Mouse (Mus musculus) lung, embryonic 15.5 days (tissue): ENCODE measurements around the gene Mark3. TPM values are rescaled to one million over a fixed set of nuclear protein-coding genes. Genes with fewer than 3 reads are reported as not detected.

Source experiments
- ATAC-seq: fragments of 200-750 bp; cut with Nextera tagmentation; 2 replicates; pipeline ENCODE4 v1.8.0; 2017; ENCODE audit warnings: moderate number of reproducible peaks, borderline replicate concordance; ENCODE audit not compliant: low FRiP score, low TSS enrichment; ENCODE audit errors: extremely low read depth
- H3K27ac ChIP-seq: fragments of 300-500 bp; sonication (generic); 2 replicates; pipeline ENCODE4 v1.5.1; 2015; ENCODE audit warnings: moderate library complexity, mild to moderate bottlenecking, inconsistent platforms
- H3K27me3 ChIP-seq: fragments of 300-500 bp; sonication (generic); 2 replicates; pipeline ENCODE4 v1.6.1; 2015; ENCODE audit warnings: inconsistent platforms
- H3K36me3 ChIP-seq: fragments of 300-500 bp; sonication (generic); 2 replicates; pipeline ENCODE4 v1.6.1; 2015; ENCODE audit warnings: inconsistent platforms
- H3K4me1 ChIP-seq: fragments of 300-500 bp; sonication (generic); 2 replicates; pipeline ENCODE4 v1.6.1; 2015; ENCODE audit warnings: inconsistent platforms
- H3K4me2 ChIP-seq: fragments of 300-500 bp; sonication (generic); 2 replicates; pipeline ENCODE4 v1.6.1; 2015; ENCODE audit warnings: inconsistent platforms, mild to moderate bottlenecking, moderate library complexity
- H3K4me3 ChIP-seq: fragments of 300-500 bp; sonication (generic); 2 replicates; pipeline ENCODE4 v1.5.1; 2015; ENCODE audit warnings: mild to moderate bottlenecking, inconsistent platforms
- H3K9ac ChIP-seq: fragments of 300-500 bp; sonication (generic); 2 replicates; pipeline ENCODE4 v1.6.1; 2015; ENCODE audit warnings: inconsistent platforms
- H3K9me3 ChIP-seq: fragments of 300-500 bp; sonication (generic); 2 replicates; pipeline ENCODE4 v1.6.1; 2016; ENCODE audit warnings: inconsistent platforms
- WGBS: fragments of 180-500 bp; shearing (Covaris S2); methylation state at CpG from one replicate; pipeline ENCODE4 v1.1.7; 2015; 5-methylcytosine and 5-hydroxymethylcytosine counted together
- polyA plus RNA-seq: library from polyadenylated mRNA; unstranded; fragments of >200 nt; fragmentation: Nextera tagmentation; extraction: Ambion mirVana; gene quantifications from 2 replicates; pipeline ENCODE4 v1.2.1, GENCODE M21; 2015

The Mark3 gene
- polyA plus RNA-seq, 1 experiment from 2014 or later = 34.8 TPM

DNA sequence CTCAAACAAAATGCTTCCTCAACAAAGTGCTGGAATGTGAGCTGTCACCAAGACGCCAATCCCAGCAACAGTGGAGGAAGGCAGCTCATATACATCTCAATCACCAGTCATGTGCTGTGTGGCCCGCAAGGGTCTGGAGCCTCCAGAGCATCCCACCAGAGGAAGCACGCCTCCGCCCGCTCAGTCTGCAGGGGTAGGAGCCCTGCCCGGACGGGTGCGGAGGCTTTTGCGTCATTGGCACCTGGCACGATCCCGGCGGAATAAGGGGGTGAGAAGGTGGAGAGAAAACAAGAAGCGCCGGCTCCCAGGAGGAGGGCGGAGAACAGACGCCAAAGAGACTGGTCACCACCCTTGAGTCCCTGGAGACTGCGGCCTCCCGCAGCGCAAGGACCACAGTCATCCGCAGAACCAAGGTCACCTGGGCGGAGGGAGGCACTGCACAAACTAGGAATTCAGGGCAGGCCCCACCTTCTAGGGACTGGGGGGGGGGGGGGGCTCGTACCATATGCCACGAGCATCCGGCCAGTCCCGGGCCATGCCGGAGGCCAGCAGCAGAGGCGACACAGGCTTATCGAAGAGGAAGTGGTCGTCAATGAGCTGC, 96.1 kb downstream of the Mark3 start:
- H3K27me3 ChIP-seq = peaks cover 48% of the 10 kb centered on the region
- peaks cover 52% of the 10 kb centered on the region for H3K4me1 ChIP-seq
- ATAC-seq = no peak
- H3K27ac ChIP-seq = no peak overlapping the region
- 11% methylated on average over 29 of the region's 29 CpGs for WGBS
- H3K9ac ChIP-seq = peak overlapping the region; percentile 33
- peak overlapping the region; percentile 53 for H3K4me3 ChIP-seq
- H3K36me3 ChIP-seq = no peaks in the 10 kb centered on the region
- peak overlapping the region; percentile 98 for H3K4me2 ChIP-seq
- H3K9me3 ChIP-seq = no peaks in the 10 kb centered on the region

DNA sequence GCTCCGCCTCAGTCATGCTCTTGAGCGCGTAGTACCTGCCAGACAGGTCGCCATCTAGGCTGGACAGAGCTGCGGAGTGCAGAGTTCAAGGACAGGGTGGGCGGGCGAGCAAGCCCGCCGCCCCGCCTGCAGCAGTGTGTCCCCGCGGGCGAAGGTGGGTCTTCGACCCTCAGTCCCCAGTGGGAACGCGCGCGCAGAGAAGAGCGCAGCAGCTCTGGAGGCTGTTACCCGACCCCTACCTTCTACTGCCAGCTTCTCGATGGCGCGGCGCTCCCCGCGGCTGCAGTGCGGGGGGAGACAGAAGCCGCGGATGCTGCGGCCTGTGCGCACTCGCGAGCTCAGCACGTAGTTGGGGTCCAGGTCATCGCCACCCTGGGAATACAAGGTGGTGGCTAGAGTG, 96.7 kb downstream of the Mark3 start:
- Histone ChIP-seq H3K4me2 (peak overlapping the region; percentile 98), H3K27me3 (peaks cover 48% of the 10 kb centered on the region), H3K9ac (peak overlapping the region; percentile 43), H3K9me3 (no peaks in the 10 kb centered on the region), H3K4me1 (peaks cover 52% of the 10 kb centered on the region), H3K27ac (0 out of 2 replicates have a peak overlapping the region, but pooled peaks have one; percentile 4), H3K4me3 (peak overlapping the region; percentile 53), H3K36me3 (no peaks in the 10 kb centered on the region)
- no peak for ATAC-seq
- WGBS = 2% methylated on average over 35 of the region's 35 CpGs

DNA sequence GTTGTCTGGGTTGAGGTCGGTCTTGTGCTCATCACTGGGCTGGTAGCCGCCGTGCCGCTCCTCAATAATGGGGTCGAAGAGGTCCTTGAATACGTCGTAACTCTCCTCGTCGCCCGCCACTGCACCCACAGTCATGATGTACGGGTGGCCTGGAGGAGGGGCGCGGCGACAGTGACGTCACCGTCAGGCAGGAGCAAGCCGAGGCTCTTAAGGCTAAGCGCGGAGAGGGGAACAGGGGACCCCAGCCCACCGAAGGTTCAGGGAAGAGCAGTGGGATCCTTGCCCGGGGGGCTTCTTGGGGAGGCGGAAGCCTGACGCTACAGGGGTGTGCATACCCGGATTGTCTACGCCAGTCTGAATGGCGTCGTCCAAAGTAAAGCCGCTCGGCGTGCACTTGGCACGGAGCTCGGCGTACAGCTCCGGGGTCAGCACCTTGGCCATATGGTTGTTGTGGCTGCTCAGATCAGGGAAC, 97.1 kb downstream of the Mark3 start:
- Histone ChIP-seq H3K9ac (peak overlapping the region; percentile 43), H3K4me2 (peak overlapping the region; percentile 98), H3K27ac (no peak overlapping the region), H3K36me3 (no peaks in the 10 kb centered on the region), H3K27me3 (peaks cover 48% of the 10 kb centered on the region), H3K4me1 (peaks cover 49% of the 10 kb centered on the region), H3K9me3 (no peaks in the 10 kb centered on the region), H3K4me3 (peak overlapping the region; percentile 53)
- WGBS = 0% methylated on average over 34 of the region's 34 CpGs
- no peak; the same call in 1 of the 2 replicates for ATAC-seq

DNA sequence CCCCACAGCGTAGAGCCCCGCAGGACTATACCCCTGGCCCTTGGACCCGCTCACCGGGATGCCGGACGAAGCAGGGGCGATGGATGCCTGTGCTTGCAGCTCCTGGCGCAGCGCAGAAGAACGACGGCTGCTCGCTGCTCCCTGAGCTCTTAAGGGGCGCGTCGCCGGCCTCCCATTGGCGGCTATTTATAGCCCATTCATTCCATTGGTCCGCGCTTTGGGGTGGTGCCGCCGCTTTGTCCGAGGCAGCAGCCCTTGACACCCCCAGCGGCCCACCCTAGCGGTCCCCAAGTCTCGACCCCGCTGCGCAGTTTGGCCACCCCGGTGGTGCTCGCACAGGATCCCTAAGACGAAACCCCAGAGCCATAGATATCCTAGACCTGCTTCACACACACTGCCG, 97.9 kb downstream of the Mark3 start, which contains the start of gene Ckb:
TSS of gene Ckb (minus strand) at position 163 of the 400 bp plus-strand sequence.
- H3K36me3 ChIP-seq = no peaks in the 10 kb centered on the region
- no peaks in the 10 kb centered on the region for H3K9me3 ChIP-seq
- H3K27ac ChIP-seq = 0 out of 2 replicates have a peak within 1 kb of the TSS, but pooled peaks have one; percentile 4
- H3K4me3 ChIP-seq = peak within 1 kb of the TSS; percentile 53
- peak within 1 kb of the TSS; percentile 43 for H3K9ac ChIP-seq
- peaks cover 48% of the 10 kb centered on the region for H3K27me3 ChIP-seq
- WGBS = under 1% methylated on average over 31 of the region's 31 CpGs
- peak within 1 kb of the TSS; percentile 98 for H3K4me2 ChIP-seq
- ATAC-seq = peak; percentile 48; the same call in 1 of the 2 replicates
- H3K4me1 ChIP-seq = peaks cover 53% of the 10 kb centered on the region

GRCm38 (mm10) chr12:111672581-111672980, 98.3 kb downstream of the Mark3 start:
- H3K9ac ChIP-seq = 0 out of 2 replicates have a peak overlapping the region, but pooled peaks have one; percentile 4
- H3K4me1 ChIP-seq = peaks cover 57% of the 10 kb centered on the region
- WGBS = 6% methylated on average over 12 of the region's 12 CpGs
- H3K4me2 ChIP-seq = peak overlapping the region; percentile 98
- no peak for ATAC-seq
- no peaks in the 10 kb centered on the region for H3K9me3 ChIP-seq
- peaks cover 48% of the 10 kb centered on the region for H3K27me3 ChIP-seq
- no peak overlapping the region for H3K27ac ChIP-seq
- peak overlapping the region; percentile 53 for H3K4me3 ChIP-seq
- H3K36me3 ChIP-seq = no peaks in the 10 kb centered on the region

DNA sequence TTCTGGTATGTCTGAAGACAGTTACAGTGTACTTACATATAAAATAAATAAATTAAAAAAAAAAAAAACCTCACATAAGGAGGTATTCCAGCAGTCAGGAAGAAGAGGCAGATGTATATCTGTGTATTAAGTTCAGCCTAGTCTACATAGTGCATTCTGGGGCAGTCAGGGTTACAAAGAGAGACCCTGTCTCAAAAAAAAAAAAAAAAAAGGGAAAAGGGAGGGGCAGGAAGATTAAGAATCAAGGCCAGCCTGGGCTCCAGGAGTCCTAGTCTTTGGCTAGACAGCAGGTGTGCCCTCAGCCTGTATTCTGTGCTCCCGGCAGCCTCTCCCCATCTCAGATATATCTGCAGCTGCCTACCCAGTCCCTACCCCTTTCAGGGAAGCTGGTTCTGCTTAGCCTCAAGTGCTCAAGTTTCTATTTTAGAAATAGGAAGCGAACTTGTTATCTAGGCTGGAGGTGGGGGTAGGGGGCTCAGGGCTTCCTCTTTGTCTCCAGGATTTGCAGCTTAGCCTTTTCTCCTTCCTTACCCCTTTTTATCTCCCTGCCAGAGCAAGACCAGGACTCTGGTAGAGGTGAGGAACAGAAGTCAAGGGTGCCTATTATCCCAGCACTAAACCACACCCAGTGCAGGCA, 100.6 kb downstream of the Mark3 start:
- H3K9ac ChIP-seq = no peak overlapping the region
- no peaks in the 10 kb centered on the region for H3K36me3 ChIP-seq
- ATAC-seq = no peak
- WGBS = 63% methylated on average over 2 of the region's 2 CpGs
- no peaks in the 10 kb centered on the region for H3K9me3 ChIP-seq
- H3K27ac ChIP-seq = no peak overlapping the region
- H3K27me3 ChIP-seq = peaks cover 42% of the 10 kb centered on the region
- no peak overlapping the region for H3K4me3 ChIP-seq
- H3K4me2 ChIP-seq = no peak overlapping the region
- H3K4me1 ChIP-seq = peaks cover 55% of the 10 kb centered on the region

- H3K9ac ChIP-seq = no peak overlapping the region
- ATAC-seq = no peak
- H3K27me3 ChIP-seq = peaks cover 33% of the 10 kb centered on the region
- peaks cover 44% of the 10 kb centered on the region for H3K4me1 ChIP-seq
- no peak overlapping the region for H3K4me3 ChIP-seq
- H3K27ac ChIP-seq = no peak overlapping the region
- H3K9me3 ChIP-seq = no peaks in the 10 kb centered on the region
- H3K4me2 ChIP-seq = no peak overlapping the region
- WGBS = 70% methylated on average over 6 of the region's 6 CpGs
- no peaks in the 10 kb centered on the region for H3K36me3 ChIP-seq
Measured at GRCm38 (mm10) chr12:111675797-111676580, 101.7 kb downstream of the Mark3 start.

DNA sequence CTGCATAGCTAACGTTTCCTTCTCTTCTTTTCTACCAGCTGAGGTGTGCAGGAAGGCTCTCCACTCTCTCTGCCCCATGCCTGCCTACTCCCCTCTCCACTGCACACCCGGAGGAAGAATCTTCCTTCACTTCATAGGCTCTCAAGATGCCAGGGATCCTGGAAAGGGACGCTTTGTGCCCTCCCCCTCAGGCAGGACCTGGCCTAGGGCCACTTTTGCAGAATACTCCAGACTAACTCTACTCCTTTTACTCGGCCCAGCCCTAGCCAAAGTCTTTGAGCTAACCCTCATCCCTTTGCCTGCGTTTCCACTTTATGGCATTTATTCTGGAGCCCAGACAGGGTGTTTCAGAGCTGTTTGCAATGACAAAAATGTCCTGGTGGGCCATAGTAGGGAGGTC, 103.1 kb downstream of the Mark3 start:
- 14% methylated on average over 5 of the region's 5 CpGs for WGBS
- Histone ChIP-seq H3K27me3 (peaks cover 19% of the 10 kb centered on the region), H3K4me3 (peak overlapping the region; percentile 85)

DNA sequence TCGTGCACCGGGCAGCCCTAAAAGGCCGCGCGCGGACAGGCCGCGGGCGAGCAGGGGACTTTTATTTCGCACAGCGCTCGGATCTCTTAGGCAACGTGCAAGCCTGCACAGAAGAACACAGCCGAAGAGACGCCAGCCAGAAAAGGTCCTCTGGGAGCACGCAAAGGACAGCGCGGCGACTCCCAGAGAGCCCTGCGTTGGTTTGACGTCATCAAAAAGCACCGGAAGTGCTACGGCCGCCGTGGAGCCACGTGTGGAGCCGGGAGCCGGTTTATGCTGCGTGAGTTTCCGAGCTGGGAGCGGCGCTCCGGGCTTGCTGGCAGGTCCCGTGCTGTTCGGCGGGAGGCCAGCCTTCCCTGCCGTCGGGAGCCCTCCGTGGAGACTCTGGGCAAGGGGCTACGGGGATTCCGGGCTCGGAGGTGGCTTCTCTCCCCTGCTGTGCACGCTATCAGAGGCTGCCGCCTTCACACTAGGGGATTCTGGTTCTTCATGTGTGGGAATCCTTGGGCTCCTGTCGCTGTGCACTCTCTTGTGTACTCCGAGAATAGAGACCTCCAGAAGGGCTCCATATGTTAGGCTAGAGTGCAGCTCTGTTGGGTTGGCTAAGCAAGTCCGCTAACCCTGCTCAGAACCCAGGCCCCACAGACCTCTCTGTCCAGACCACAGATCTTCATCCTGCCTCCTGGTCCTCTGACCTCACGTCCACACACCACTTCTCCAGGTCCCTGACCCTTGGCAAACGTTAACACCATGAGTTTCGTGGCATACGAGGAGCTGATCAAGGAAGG, 103.8 kb downstream of the Mark3 start, which contains the start of gene Trmt61a:
TSS of gene Trmt61a (plus strand) at position 224 of the 788 bp plus-strand sequence.
- peaks cover 6% of the 10 kb centered on the region; the same call in 1 of the 2 replicates for H3K36me3 ChIP-seq
- H3K9me3 ChIP-seq = no peaks in the 10 kb centered on the region
- H3K4me2 ChIP-seq = peak within 1 kb of the TSS; percentile 87
- H3K27me3 ChIP-seq = peaks cover 13% of the 10 kb centered on the region
- peak within 1 kb of the TSS; percentile 61 for H3K9ac ChIP-seq
- peak within 1 kb of the TSS; percentile 85 for H3K4me3 ChIP-seq
- peak; percentile 82 for ATAC-seq
- under 1% methylated on average over 51 of the region's 51 CpGs for WGBS
- H3K4me1 ChIP-seq = peaks cover 35% of the 10 kb centered on the region
- peak within 1 kb of the TSS; percentile 97 for H3K27ac ChIP-seq

More for the DNA sequence above, 103.1 kb downstream of the Mark3 start:
- Histone ChIP-seq H3K9ac (peak overlapping the region; percentile 61), H3K4me2 (peak overlapping the region; percentile 87), H3K27ac (peak overlapping the region; percentile 97), H3K4me1 (peaks cover 33% of the 10 kb centered on the region), H3K36me3 (peaks cover under 1% of the 10 kb centered on the region; the same call in 1 of the 2 replicates), H3K9me3 (no peaks in the 10 kb centered on the region)
- no peak for ATAC-seq

DNA sequence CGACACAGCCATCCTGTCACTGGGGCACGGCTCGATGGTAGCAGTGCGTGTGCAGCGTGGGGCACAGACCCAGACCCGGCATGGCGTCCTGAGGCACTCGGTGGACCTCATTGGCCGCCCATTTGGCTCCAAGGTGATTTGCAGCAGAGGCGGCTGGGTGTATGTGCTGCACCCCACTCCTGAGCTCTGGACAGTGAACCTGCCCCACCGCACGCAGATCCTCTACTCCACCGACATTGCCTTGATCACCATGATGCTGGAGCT, 104.3 kb downstream of the Mark3 start:
- Histone ChIP-seq H3K4me2 (peak overlapping the region; percentile 87), H3K27me3 (peaks cover 7% of the 10 kb centered on the region), H3K4me3 (peak overlapping the region; percentile 85), H3K9ac (peak overlapping the region; percentile 61), H3K36me3 (peaks cover 6% of the 10 kb centered on the region; the same call in 1 of the 2 replicates), H3K9me3 (no peaks in the 10 kb centered on the region), H3K4me1 (peaks cover 36% of the 10 kb centered on the region), H3K27ac (no peak overlapping the region)
- WGBS = 5% methylated on average over 13 of the region's 13 CpGs
- ATAC-seq = no peak

GRCm38 (mm10) chr12:111678997-111679396, 104.7 kb downstream of the Mark3 start:
- H3K4me1 ChIP-seq = peaks cover 32% of the 10 kb centered on the region

More at GRCm38 (mm10) chr12:111678997-111679396, 104.7 kb downstream of the Mark3 start:
- H3K4me3 ChIP-seq = peak overlapping the region; percentile 85
- H3K4me2 ChIP-seq = peak overlapping the region; percentile 87
- peaks cover 6% of the 10 kb centered on the region; the same call in 1 of the 2 replicates for H3K36me3 ChIP-seq
- no peak overlapping the region for H3K27ac ChIP-seq
- peaks cover 3% of the 10 kb centered on the region for H3K27me3 ChIP-seq
- WGBS = 42% methylated on average over 7 of the region's 7 CpGs
- H3K9ac ChIP-seq = peak overlapping the region; percentile 61
- ATAC-seq = no peak
- H3K9me3 ChIP-seq = no peaks in the 10 kb centered on the region
